Comparison of ENCODE assay signal across 1 mouse cellular context in the genomic region with DNA sequence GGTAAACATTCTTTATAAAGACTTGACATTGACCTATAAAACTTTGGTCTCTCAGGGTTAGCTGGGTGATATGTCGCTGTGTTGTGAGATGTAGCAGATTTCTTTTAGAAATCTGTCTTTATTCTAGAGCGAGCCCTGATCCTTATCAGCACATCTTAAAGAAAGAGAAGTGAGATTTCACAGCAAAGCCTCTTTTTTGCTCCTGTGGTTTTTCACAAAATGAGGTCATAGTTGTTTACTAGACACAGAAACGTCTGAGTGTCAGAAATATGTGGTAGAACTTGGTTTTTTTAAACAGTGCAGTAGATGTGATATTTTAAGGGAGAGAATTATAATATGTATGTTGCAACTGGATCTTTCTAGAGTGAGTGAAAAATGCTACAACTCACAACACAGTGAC.
TF ChIP-seq lines count a peak whose summit lies in the region.

No protein-coding gene starts in this region.

TF ChIP-seq in CH12.LX, 34 proteins besides CTCF, POLR2A, EP300 and RAD21 (continued from another document):
- TF ChIP-seq NRF1 (IDR thresholded peaks at IDR 0.05; ENCODE audit: low read depth, low read length) (no peak), MXI1 (IDR thresholded peaks at IDR 0.05; ENCODE audit: low read depth, low read length) (no peak), RCOR1 (conservative IDR thresholded peaks at IDR 0.05; ENCODE audit: low read depth, low read length) (no peak), HCFC1 (IDR thresholded peaks at IDR 0.05; ENCODE audit: low read depth, low read length) (no peak), MAFK (IDR thresholded peaks at IDR 0.05; ENCODE audit: insufficient replicate concordance, low read length) (no peak), ZNF384 (IDR thresholded peaks at IDR 0.05; ENCODE audit: low read depth, low read length) (peak; percentile 30; the same call in 1 of the 2 replicates), ZC3H11A (IDR thresholded peaks at IDR 0.05; ENCODE audit: low read depth, low read length) (no peak), USF1 (IDR thresholded peaks at IDR 0.05; ENCODE audit: low read depth, low read length) (no peak), MAX (IDR thresholded peaks at IDR 0.05; ENCODE audit: low read length) (no peak), MEF2A (IDR thresholded peaks at IDR 0.05; ENCODE audit: borderline replicate concordance, low read depth, low read length) (no peak)
